Mouse (Mus musculus) urinary bladder, postnatal 10 days (tissue): ENCODE results near the gene Olfr1174-ps.

Source experiments
- DNase-seq: peaks from one replicate; pipeline ENCODE4 v3.0.0; 2022; ENCODE audit warnings: low spot score

The Olfr1174-ps gene

GRCm38 (mm10) chr2:88315035-88315434, at the start of gene Olfr1174-ps:
Gene Olfr1174-ps (minus strand): TSS chr2:88315135.
- no peak for DNase-seq

DNA sequence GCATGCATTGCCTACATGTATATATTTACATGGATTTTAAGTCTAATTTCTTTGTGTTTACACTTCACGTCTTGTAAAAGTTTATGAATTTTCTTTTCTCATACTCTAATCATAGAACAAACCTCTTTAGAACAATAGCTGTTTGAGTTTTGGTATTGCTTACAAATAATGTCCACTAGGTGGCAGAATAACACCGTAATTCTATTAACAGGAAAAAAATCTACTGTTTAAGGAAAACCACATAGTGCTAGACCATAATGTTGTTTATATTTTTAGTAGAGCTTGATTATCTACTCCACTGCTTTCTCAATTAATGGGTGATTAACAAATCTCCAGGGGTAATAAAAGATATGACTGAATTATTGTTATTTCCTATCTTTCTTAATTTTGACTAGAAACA, 41.4 kb upstream of the Olfr1174-ps start:
- DNase-seq: no peak

DNA sequence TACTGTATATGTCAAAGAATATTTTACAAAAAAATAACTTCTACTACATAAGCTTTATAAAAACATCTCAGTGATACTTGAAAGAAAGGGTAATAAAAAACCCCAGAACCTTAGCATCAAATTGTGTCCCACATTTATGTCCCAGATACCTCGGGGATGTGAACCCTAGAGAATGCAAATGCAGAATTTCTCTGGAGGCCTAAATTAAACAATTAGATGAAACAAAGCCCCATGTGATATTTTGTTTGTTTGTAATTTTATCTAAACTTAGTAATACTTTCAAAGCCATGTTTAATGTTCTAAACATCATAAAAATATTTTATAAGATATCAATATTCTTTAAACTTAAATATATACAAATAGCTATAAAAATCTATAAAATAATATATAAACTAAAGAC, 31.5 kb upstream of the Olfr1174-ps start, which contains the start of gene Olfr1177-ps:
Olfr1177-ps (minus strand) TSS at position 101 of the 400 bp plus-strand sequence.
- no peak for DNase-seq

DNA sequence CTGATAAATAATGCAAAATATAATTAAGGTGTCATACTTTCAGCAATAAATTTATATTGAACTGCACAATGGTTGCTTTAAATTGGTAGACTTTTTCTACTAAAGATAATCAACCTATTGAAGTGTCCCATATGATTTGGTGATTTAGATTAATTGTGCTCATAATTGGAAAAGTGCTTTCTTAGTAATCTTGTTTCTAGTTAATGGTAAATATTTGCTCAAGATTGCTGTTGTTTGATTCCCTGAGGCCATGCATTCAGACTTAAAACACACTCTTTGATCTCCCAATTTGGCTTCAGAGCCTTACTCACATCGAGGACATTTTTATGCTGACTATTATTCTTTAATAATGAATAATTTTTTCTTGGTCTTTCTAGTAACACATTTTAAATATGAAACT, 21.5 kb upstream of the Olfr1174-ps start, which contains the start of gene Olfr1176:
Olfr1176 (plus strand) TSS at position 301 of the 400 bp plus-strand sequence.
- no peak for DNase-seq

- DNase-seq: no peak
These were observed 12.2 kb upstream of the Olfr1174-ps start, which contains the start of gene Olfr1175-ps for GRCm38 (mm10) chr2:88327115-88327514. Gene Olfr1175-ps (minus strand): TSS chr2:88327215.

DNA sequence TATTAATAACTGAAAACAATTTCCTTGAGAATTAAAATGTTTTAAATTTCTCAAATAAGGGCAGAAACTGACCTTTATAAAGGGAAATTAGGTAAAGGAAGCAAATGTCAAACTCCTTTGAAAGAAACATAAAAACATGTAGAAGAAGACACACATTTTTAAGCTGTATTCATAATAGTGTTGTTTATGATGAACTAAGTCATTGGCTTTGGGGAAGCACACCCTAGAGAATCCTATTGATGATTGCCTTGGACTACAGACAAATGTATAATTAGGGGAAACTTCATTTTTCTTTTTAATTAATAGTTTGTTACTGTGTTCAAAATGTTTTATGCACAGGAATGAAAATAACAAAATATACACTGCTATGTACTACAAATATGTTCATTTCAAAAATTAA, 35.2 kb downstream of the Olfr1174-ps start, which contains the start of gene Olfr1173:
Olfr1173 (minus strand) TSS at position 101 of the 400 bp plus-strand sequence.
- DNase-seq: no peak
